Mouse (Mus musculus) T-helper 17 cell (primary cell): ENCODE measurements at regions not wholly inside any gene's neighbourhood (a gene's known extent, or its start where the extent isn't known, plus 50 kb on each side); places are given as distances from the start of the nearest gene placed in this dataset.
"Not testable (repeated sequence)": the region's sequence is repeated elsewhere in the genome, so short reads cannot be mapped to it uniquely, and the experiment has no call there.

Experiments
- in situ Hi-C, 2 experiments: fragments of 300-600 bp; cut with MboI, MseI; formaldehyde crosslinking; loops; 1 replicate in 1 of 2; 2 replicates in 1 of 2; pipeline ENCODE4 v1.15.1; 2025; ENCODE audit warnings: high pct_unique_total_duplicates in 2 of 2

- in situ Hi-C loops: loop anchor here in 1 of 2 experiments (5.0 kb wide), 1 partner anchor 69 kb away; the partner anchor contains the start of gene Myrip
Measured at GRCm38 (mm10) chr9:120233011-120233410, 68.3 kb upstream of the Myrip start.

DNA sequence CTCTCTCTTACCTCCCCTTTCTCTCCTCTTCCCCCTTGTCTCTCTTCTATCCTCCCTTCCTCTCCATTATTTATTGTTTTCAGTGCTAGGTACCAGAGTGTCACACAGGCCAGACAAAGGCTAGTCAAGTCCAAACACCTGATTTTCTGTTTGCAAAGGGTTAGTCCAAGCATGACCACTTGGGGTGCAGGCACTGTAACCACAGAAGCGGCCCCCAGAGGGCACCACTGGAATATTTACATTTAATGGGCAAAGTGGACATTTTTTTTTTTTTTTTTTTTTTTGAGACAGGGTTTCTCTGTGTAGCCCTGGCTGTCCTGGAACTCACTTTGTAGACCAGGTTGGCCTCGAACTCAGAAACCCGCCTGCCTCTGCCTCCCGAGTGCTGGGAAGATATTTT is 66.3 kb upstream of the Myrip start:
- in situ Hi-C loops: not testable (repeated sequence)

- in situ Hi-C loops: no loop called here
Measured at GRCm38 (mm10) chr9:120245444-120245843, 55.9 kb upstream of the Myrip start.

DNA sequence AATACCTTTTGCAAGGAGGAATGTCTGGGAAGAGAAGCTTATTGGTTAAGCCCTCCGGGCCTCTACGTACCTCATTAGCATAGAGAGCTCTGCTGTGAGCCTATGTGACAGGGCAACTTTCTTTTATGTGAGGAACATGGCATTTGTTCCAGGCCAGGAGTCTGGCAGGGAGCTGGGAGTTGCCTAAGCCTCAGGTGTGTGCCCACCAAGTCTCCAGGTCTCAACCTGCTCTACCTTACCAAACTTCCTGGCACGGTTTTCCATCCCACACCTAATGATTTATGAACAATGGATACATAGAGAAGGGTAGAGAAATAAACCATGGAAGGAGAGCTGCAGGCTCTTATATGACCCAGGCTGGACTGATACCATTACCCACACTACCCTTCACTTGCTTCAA is 52.6 kb upstream of the Myrip start:
- in situ Hi-C loops: no loop called here
